Mouse (Mus musculus): ENCODE data around the gene Ccdc181. TPM values are rescaled to one million over a fixed set of nuclear protein-coding genes. Genes with fewer than 3 reads are reported as not detected.

The Ccdc181 gene
- total and polyA plus RNA-seq, 3 experiments, result 11.0 to 15.8 TPM; not detected in 1

DNA sequence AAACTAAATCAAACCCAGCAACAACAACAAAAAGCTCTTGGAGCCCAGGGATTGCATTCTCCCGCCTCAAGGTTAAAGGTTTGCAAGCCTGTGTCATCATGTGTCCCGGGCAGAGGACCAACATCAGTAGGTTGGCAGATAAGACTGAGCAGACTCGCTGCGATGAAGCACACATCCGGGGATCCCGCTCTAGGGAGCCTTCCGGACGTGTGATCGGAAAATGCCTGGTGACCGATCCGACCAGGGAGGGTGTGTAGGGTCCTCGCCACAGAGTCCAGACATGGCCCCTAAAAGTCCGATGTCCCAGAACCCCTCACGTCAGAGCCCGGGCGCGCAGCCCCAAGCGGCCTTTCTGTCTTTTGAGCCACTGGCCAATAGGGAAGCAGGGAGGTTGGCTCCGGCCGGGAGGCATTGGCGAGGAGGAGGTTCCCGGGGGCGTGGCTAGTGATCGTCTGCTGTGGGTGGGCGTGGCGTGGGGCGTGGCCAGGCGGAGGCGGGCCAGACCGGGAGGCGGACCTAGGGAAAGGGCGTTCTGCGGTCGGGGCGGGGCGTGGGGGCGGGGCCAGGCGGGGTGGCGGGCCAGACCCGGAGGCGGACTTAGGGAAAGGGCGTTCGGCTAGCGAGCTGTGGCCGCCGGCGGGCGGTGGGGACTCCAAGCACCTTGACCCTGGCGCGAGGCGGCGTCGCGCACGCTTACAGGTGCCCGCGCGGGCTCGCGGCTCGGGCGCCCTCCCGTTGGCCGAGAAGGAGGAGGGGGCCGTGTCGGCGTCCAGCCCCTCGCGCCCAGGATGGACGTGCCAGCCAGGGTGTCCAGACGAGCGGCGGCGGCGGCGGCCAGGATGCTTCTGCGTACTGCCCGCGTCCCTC, 26.7 kb upstream of the Ccdc181 start, which contains the start of gene Slc19a2 (continued):
- TF ChIP-seq POLR2AphosphoS2 (IDR thresholded peaks at IDR 0.05; ENCODE audit: low read length) (peak; percentile 27; the same call in 1 of the 2 replicates), NELFE (IDR thresholded peaks at IDR 0.05; ENCODE audit: low read depth, low read length) (peak; percentile 61), GABPA (IDR thresholded peaks at IDR 0.05; ENCODE audit: low read depth, low read length) (no peak), KAT2A (conservative IDR thresholded peaks at IDR 0.05; ENCODE audit: low read depth, low read length) (no peak), USF1 (IDR thresholded peaks at IDR 0.05; ENCODE audit: low read depth, low read length) (0 out of 2 replicates have a peak, but pooled peaks have one; percentile 20), JUND (IDR thresholded peaks at IDR 0.05; ENCODE audit: low read depth, low read length) (no peak), TAL1 (IDR thresholded peaks at IDR 0.05; ENCODE audit: low read length) (no peak), TBP (IDR thresholded peaks at IDR 0.05; ENCODE audit: low read depth, low read length) (no peak), CHD2 (IDR thresholded peaks at IDR 0.05; ENCODE audit: low read length) (no peak), TCF12 (IDR thresholded peaks at IDR 0.05; ENCODE audit: low read depth, low read length) (0 out of 2 replicates have a peak, but pooled peaks have one; percentile 5), MAX (IDR thresholded peaks at IDR 0.05; ENCODE audit: low read length) (peak; percentile 43; the same call in 1 of the 2 replicates), UBTF (IDR thresholded peaks at IDR 0.05; ENCODE audit: borderline replicate concordance, insufficient read depth, low read depth, low read length) (0 out of 2 replicates have a peak, but pooled peaks have one; percentile 83), CTCF (IDR thresholded peaks at IDR 0.05 in 2 of 3, conservative IDR thresholded peaks at IDR 0.05 in 1 of 3; ENCODE audit: control insufficient read depth in 1 of 3, insufficient read depth in 1 of 3, low read depth in 2 of 3, low read length in 3 of 3, poor library complexity in 1 of 3, severe bottlenecking in 1 of 3) (no peak)

DNA sequence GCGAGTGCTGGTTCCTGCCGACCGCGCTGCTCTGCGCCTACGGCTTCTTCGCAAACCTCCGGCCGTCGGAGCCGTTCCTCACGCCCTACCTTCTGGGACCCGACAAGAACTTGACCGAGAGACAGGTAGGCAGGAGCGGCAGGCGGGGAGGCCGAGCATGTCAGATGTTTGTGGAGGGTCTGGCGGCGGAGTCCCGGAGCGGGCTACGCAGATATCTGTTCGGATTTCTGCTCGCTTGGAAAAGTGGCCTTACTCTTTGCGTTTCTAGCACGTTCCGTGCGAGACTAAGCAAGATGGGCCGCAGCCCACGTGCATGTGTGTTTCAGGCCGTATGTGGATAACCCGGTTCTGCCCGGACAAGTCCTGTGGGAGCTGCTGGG, 26.1 kb upstream of the Ccdc181 start:
- Histone ChIP-seq H3K36me3 (ENCODE audit: control insufficient read depth in 1 of 2, insufficient read depth in 2 of 2, low read length in 2 of 2) (peaks cover 0 to 17% of the 10 kb centered on the region in 2 experiments; a peak in 2 of 4 replicates), H3K9me3 (replicated peaks; ENCODE audit: insufficient read depth, low read length) (no peaks in the 10 kb centered on the region), H3K9ac (ENCODE audit: control insufficient read depth, low read depth, low read length, poor library complexity, severe bottlenecking) (peak overlapping the region; percentile 83), H3K27me3 (ENCODE audit: control insufficient read depth in 1 of 2, insufficient read depth in 2 of 2, low read length in 2 of 2) (peaks cover 0 to 1% of the 10 kb centered on the region in 2 experiments; a peak in 2 of 4 replicates), H3K27ac (ENCODE audit: control insufficient read depth, low read depth, low read length) (peak overlapping the region; percentile 18; the same call in 1 of the 2 replicates), H3K4me3 (ENCODE audit: control insufficient read depth in 1 of 2, insufficient read depth in 1 of 2, low read depth in 2 of 2, low read length in 2 of 2) (peak overlapping the region; percentile 93 to 99), H3K79me2 (ENCODE audit: control insufficient read depth, insufficient read depth, low read length, poor library complexity) (peaks cover 13% of the 10 kb centered on the region), H3K4me1 (ENCODE audit: control insufficient read depth in 1 of 2, insufficient read depth in 2 of 2, low read length in 2 of 2) (peaks cover 5 to 15% of the 10 kb centered on the region in 2 experiments)
- no peak for DNase-seq (ENCODE audit: low read depth, low spot score)
- TF ChIP-seq ETS1 (IDR thresholded peaks at IDR 0.05; ENCODE audit: low read depth, low read length) (no peak), KAT2A (conservative IDR thresholded peaks at IDR 0.05; ENCODE audit: low read depth, low read length) (no peak), E2F4 (IDR thresholded peaks at IDR 0.05; ENCODE audit: borderline replicate concordance, low read depth, low read length) (no peak), CTCF (IDR thresholded peaks at IDR 0.05 in 2 of 3, conservative IDR thresholded peaks at IDR 0.05 in 1 of 3; ENCODE audit: control insufficient read depth in 1 of 3, insufficient read depth in 1 of 3, low read depth in 2 of 3, low read length in 3 of 3, poor library complexity in 1 of 3, severe bottlenecking in 1 of 3) (no peak), MYC (IDR thresholded peaks at IDR 0.05; ENCODE audit: low read depth, low read length) (peak; percentile 30; the same call in 1 of the 2 replicates), ZMIZ1 (IDR thresholded peaks at IDR 0.05; ENCODE audit: low read depth, low read length) (no peak), NELFE (IDR thresholded peaks at IDR 0.05; ENCODE audit: low read depth, low read length) (no peak), MAX (IDR thresholded peaks at IDR 0.05; ENCODE audit: low read length) (peak; percentile 58), SIN3A (IDR thresholded peaks at IDR 0.05; ENCODE audit: low read length) (peak; percentile 74; the same call in 1 of the 2 replicates), MXI1 (IDR thresholded peaks at IDR 0.05; ENCODE audit: low read depth, low read length) (peak; percentile 71)

Data from MEL (cell line).